Mouse (Mus musculus): ENCODE results near the gene Cachd1. TPM values are rescaled to one million over a fixed set of nuclear protein-coding genes. Genes with fewer than 3 reads are reported as not detected.

Gene Cachd1
- polyA plus RNA-seq, 1 experiment from 2014 or later: 6.6 TPM

DNA sequence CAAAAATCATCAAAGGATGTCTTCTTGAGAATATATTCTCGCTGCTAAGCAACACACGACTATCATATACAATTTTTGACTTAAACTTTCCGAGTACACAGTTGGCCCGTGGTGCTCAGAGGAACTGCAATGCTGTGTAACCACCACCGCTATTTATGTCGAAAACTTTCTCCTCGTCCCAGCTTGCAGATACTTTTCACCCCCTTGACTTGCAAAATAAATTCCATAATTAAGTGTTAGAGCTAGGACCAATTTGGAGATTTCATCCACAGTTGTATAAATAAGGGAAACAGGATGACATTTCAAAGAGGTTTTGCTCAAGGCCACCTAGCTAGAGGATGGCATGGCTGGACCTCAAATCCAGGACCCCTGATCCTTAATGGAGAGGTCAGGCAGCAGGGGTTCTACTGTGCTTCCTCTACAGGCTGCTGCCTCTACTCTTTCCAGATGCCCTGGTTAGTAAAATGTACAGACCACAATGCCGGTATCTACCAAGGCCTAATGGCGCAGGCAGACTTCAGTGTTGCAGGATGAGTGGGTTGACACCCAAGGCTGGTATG is 251.5 kb downstream of the Cachd1 start:
- Histone ChIP-seq H3K4me2 (no peak overlapping the region), H3K27me3 (no peaks in the 10 kb centered on the region), H3K9ac (no peak overlapping the region), H3K4me3 (replicated peaks) (no peak overlapping the region), H3K27ac (replicated peaks) (no peak overlapping the region), H3K4me1 (replicated peaks) (no peaks in the 10 kb centered on the region), H3K9me3 (replicated peaks) (no peaks in the 10 kb centered on the region), H3K36me3 (replicated peaks) (no peaks in the 10 kb centered on the region)
- WGBS (ENCODE audit: insufficient replicate concordance): 71% methylated on average over 9 of the region's 9 CpGs
- no peak for ATAC-seq (ENCODE audit: insufficient read depth)

DNA sequence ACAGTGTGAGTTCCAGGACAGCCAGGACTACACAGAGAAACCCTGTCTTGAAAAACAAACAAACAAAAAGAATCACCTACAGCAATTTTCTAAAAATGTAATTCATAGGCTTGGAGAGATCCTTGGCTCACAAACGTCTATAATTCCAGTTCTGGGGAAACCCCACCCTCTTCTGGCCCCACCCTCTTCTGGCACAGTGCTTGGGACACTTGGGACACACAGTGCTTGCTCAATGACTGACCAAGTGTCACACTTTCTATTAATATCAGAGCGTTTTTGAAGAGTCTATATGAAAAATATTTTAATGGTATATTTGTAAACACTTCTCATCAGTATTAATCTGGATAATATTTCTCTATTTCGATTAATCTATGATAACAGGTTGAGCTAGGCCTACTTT is 256.6 kb downstream of the Cachd1 start:
- Histone ChIP-seq H3K4me3 (replicated peaks) (no peak overlapping the region), H3K9ac (no peak overlapping the region), H3K27me3 (no peaks in the 10 kb centered on the region), H3K36me3 (replicated peaks) (no peaks in the 10 kb centered on the region), H3K4me2 (no peak overlapping the region), H3K27ac (replicated peaks) (no peak overlapping the region), H3K4me1 (replicated peaks) (no peaks in the 10 kb centered on the region), H3K9me3 (replicated peaks) (no peaks in the 10 kb centered on the region)
- WGBS (ENCODE audit: insufficient replicate concordance): 46% methylated on average over 3 of the region's 3 CpGs
- ATAC-seq (ENCODE audit: insufficient read depth): no peak

DNA sequence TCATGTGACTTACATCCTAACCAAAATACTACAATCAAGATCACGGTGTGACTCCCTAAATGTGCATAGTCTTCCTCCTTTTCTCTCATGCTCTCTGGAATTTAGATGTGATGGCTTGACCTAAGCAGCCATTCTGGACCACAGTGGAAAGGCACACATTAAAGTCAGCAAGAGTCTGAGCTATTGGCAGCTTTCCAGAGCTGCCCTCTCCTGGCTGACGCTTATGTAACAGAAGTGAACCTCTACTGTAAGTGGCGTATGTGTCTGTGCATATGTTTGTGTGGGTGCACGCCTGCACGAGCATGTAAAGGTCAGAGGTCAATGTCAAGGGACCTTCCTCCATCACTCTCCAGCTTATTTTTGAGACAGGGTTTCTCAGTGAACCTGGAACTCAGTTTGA is 258.7 kb downstream of the Cachd1 start:
- ATAC-seq (ENCODE audit: insufficient read depth): no peak
- 66% methylated on average over 5 of the region's 5 CpGs for WGBS (ENCODE audit: insufficient replicate concordance)

DNA sequence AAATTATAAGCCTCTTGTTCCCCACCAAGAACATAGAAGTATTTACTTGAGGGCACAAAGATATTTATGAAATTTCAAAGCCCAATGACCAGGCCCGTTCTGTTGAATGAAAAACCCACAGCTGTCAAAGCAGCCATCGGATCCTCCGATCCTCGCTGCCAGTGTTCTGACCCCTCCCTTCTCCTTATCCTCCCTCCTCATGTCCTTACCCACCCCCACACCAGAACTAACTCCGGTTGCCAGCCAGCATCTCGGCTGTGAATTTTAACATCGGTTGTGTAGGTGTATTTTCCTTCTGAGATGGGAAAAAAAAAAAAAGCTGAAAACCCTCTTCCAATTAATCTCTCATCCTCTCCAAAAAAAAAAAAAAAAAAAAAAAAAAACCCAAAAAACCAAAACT is 260.7 kb downstream of the Cachd1 start:
- H3K27me3 ChIP-seq: no peaks in the 10 kb centered on the region
- no peak overlapping the region for H3K4me3 ChIP-seq (replicated peaks)
- H3K36me3 ChIP-seq (replicated peaks): no peaks in the 10 kb centered on the region
- H3K9me3 ChIP-seq (replicated peaks): no peaks in the 10 kb centered on the region
- H3K27ac ChIP-seq (replicated peaks): no peak overlapping the region
- no peak overlapping the region for H3K9ac ChIP-seq
- ATAC-seq (ENCODE audit: insufficient read depth): no peak
- H3K4me2 ChIP-seq: no peak overlapping the region
- no peaks in the 10 kb centered on the region for H3K4me1 ChIP-seq (replicated peaks)
- 65% methylated on average over 7 of the region's 7 CpGs for WGBS (ENCODE audit: insufficient replicate concordance)

More for the DNA sequence above, 258.7 kb downstream of the Cachd1 start:
- Histone ChIP-seq H3K4me2 (no peak overlapping the region), H3K36me3 (replicated peaks) (no peaks in the 10 kb centered on the region), H3K27ac (replicated peaks) (no peak overlapping the region), H3K4me1 (replicated peaks) (no peaks in the 10 kb centered on the region), H3K9me3 (replicated peaks) (no peaks in the 10 kb centered on the region), H3K27me3 (no peaks in the 10 kb centered on the region), H3K4me3 (replicated peaks) (no peak overlapping the region), H3K9ac (no peak overlapping the region)

DNA sequence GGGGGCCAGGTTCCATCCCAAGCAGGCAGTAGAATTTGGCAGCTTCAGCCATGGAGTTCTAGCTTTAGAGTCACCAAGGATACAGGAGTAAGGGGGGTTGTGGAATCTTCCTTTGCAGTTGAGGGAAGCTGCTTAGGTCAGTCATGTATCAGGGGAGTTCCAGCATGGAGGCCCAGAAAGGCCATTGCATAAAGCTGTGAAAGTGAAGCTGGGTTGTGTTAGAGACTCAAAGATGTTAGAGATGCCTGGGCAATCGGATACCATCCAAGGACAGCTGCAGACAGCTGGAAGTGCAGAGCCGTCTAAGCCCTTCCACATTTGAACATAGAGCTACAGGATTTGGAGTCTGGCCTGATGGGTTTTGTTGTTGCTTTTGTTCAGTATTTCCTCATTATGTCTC is 267.2 kb downstream of the Cachd1 start:
- Histone ChIP-seq H3K27ac (replicated peaks) (no peak overlapping the region), H3K4me1 (replicated peaks) (no peaks in the 10 kb centered on the region), H3K4me2 (no peak overlapping the region), H3K9ac (no peak overlapping the region), H3K4me3 (replicated peaks) (no peak overlapping the region), H3K36me3 (replicated peaks) (no peaks in the 10 kb centered on the region), H3K9me3 (replicated peaks) (no peaks in the 10 kb centered on the region), H3K27me3 (no peaks in the 10 kb centered on the region; the same call in 1 of the 2 replicates)
- ATAC-seq (ENCODE audit: insufficient read depth): no peak
- 54% methylated on average over 2 of the region's 2 CpGs for WGBS (ENCODE audit: insufficient replicate concordance)

DNA sequence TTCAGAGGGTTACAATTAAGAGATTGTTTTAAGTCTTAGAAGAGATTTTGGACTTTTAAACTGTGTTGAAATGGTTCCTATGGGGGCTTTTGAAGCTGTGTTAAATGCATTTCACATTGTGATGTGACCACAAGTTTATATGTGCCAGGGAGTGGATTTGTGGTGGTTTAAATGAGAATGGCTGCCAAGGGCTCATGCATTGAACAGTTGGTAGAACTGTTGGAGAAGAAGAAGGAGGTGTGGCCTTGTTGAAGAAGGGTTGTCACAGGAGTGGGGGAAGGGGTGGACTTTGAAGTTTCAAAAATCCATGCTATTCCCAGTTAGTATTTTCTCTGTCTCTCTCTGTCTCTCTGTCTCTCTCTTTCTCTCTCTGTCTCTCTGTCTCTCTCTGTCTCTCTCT is 267.7 kb downstream of the Cachd1 start:
- H3K4me1 ChIP-seq (replicated peaks): no peaks in the 10 kb centered on the region
- no peak overlapping the region for H3K4me2 ChIP-seq
- H3K36me3 ChIP-seq (replicated peaks): no peaks in the 10 kb centered on the region
- H3K27ac ChIP-seq (replicated peaks): no peak overlapping the region
- no peak for ATAC-seq (ENCODE audit: insufficient read depth)
- no peaks in the 10 kb centered on the region for H3K9me3 ChIP-seq (replicated peaks)
- H3K9ac ChIP-seq: no peak overlapping the region
- no peaks in the 10 kb centered on the region; the same call in 1 of the 2 replicates for H3K27me3 ChIP-seq
- no peak overlapping the region for H3K4me3 ChIP-seq (replicated peaks)

DNA sequence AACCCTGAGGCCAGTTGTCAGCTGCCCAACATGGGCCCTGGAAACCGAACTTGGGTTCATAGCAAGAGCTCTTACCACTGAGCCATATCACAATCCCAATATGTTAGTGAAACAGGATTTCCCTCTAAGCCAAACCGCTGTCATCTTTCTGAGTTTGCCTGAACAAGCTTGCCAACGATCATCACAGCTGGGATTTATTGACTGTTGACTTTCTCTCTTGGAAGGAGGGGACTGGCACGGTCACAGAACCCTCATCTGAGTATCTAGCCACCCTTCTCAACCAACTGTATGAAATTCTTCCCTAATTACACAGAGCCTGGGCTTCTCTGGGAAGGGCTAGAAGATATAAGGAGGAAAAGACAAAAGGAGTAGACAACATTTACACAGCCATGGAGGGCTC is 270.1 kb downstream of the Cachd1 start:
- no peak overlapping the region for H3K27ac ChIP-seq (replicated peaks)
- H3K9ac ChIP-seq: no peak overlapping the region
- 52% methylated on average over 4 of the region's 4 CpGs for WGBS (ENCODE audit: insufficient replicate concordance)
- no peak overlapping the region for H3K4me2 ChIP-seq
- no peak for ATAC-seq (ENCODE audit: insufficient read depth)
- no peaks in the 10 kb centered on the region for H3K9me3 ChIP-seq (replicated peaks)
- H3K27me3 ChIP-seq: no peaks in the 10 kb centered on the region; the same call in 1 of the 2 replicates
- no peaks in the 10 kb centered on the region for H3K4me1 ChIP-seq (replicated peaks)
- no peaks in the 10 kb centered on the region for H3K36me3 ChIP-seq (replicated peaks)
- H3K4me3 ChIP-seq (replicated peaks): no peak overlapping the region

DNA sequence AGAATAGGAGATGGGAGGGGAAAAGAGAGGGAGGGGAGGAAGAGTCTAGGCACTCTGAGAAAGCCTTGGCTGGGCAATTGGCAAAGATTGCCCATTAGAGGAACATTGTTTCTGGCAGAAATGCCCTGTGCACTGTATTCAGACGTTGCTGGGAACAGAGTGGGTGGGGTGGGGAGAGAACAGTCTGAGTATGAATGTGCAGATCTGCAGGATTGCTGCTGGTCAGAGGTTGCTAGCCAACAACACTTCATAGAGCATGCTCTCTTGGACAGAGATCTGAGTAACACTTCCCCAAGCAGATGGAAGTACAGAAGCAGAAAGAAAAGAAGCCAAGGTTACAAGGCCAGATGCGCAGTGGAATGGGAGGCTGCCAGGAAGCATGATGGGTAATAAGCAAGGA is 285.7 kb downstream of the Cachd1 start:
- no peak overlapping the region for H3K9ac ChIP-seq
- no peaks in the 10 kb centered on the region for H3K9me3 ChIP-seq (replicated peaks)
- no peak for ATAC-seq (ENCODE audit: insufficient read depth)
- H3K4me3 ChIP-seq (replicated peaks): no peak overlapping the region
- H3K4me2 ChIP-seq: no peak overlapping the region
- no peak overlapping the region for H3K27ac ChIP-seq (replicated peaks)
- H3K27me3 ChIP-seq: peaks cover 4% of the 10 kb centered on the region; the same call in 1 of the 2 replicates
- 50% methylated on average over 2 of the region's 2 CpGs for WGBS (ENCODE audit: insufficient replicate concordance)
- no peaks in the 10 kb centered on the region for H3K36me3 ChIP-seq (replicated peaks)
- no peaks in the 10 kb centered on the region for H3K4me1 ChIP-seq (replicated peaks)

DNA sequence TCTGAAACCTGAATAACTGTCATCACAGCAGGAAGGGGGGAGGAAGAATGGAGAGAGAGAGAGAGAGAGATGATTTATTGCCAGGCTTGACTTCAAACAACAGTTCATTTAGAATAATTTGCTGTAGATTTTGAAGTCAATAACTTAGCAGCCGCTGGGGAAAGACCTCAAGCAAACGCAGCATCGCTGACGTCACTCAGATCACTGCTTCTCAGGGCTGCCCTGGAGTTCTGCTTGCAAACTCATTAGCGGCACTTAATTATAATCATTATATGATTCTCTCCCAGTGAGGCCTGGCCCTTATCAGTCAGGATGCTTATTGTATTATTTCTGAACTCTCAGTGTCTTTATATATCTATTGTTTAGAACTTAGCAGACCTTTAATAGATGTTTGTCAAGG is 289.9 kb downstream of the Cachd1 start:
- Histone ChIP-seq H3K4me1 (replicated peaks) (peaks cover 4% of the 10 kb centered on the region; the same call in 1 of the 2 replicates), H3K9ac (no peak overlapping the region), H3K9me3 (replicated peaks) (no peaks in the 10 kb centered on the region), H3K4me2 (no peak overlapping the region), H3K27me3 (peaks cover 44% of the 10 kb centered on the region), H3K27ac (replicated peaks) (no peak overlapping the region), H3K36me3 (replicated peaks) (no peaks in the 10 kb centered on the region), H3K4me3 (replicated peaks) (no peak overlapping the region)
- WGBS (ENCODE audit: insufficient replicate concordance): 44% methylated on average over 5 of the region's 5 CpGs
- no peak for ATAC-seq (ENCODE audit: insufficient read depth)

DNA sequence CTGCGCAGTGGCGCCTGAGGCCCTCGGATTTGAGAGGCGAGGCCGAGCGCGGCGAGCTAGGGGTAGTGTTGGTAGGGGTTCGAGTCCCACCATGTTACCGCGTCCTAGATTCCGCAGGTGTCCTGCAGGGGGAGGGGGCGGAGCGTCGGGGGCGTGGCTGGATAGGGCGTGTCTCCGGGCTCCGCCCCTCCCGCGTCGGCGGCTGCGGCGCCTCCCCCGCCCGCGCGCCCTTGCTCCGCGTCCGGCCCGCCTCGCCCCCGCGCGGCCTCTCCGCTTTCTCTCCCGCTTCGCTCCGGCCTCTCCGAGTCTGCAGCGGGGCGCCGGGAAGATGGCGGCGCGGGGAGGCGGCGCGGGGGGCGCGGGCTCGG is 292.3 kb downstream of the Cachd1 start, which contains the start of gene Raver2:
Gene Raver2, plus strand, starts transcription at position 198 of the 368 bp plus-strand sequence.
- H3K27me3 ChIP-seq: peaks cover 58% of the 10 kb centered on the region

DNA sequence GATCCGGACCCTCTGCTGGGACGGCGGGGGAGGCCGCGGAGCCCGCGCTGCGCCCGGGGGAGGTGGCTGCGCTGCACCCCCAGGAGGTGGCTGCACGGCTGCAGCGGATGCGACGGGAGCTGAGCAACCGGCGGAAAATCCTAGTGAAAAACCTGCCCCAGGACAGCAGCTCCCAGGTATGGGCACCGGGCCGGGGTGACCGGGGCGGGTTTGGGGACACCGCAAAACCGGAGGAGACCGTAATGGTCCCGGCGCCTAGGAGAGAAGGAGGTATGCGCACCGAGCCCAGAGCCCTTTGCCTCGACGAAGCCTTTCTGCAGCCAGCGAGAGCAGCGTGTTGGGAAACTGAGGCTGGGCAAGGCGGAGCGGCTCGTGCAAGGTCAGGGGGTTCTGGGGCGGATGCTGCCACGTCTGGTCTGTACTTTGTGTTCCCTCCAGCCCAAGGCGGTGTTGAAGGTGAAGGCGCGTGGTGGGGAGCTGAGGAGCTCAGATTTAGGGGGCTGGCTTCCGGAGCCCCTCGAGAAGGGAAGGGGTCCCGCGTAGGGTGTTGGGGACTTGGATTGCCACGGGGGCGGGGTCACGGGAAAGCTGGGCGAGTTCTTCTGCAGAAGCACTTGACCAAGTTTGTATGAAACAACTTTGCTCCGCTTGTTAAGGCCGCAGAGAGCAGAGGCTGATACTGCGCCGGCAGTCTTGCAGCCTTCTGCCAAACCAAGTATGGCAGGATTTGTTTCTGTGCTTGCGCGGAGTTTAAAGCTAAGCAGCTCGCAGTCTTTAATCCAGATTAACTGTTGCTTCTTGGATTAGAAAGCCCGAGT is 292.9 kb downstream of the Cachd1 start:
- Histone ChIP-seq H3K4me2 (peak overlapping the region; percentile 75), H3K9me3 (replicated peaks) (no peaks in the 10 kb centered on the region), H3K4me1 (replicated peaks) (peaks cover 4% of the 10 kb centered on the region; the same call in 1 of the 2 replicates), H3K27me3 (peaks cover 58% of the 10 kb centered on the region), H3K27ac (replicated peaks) (no peak overlapping the region), H3K9ac (no peak overlapping the region), H3K36me3 (replicated peaks) (no peaks in the 10 kb centered on the region), H3K4me3 (replicated peaks) (peak overlapping the region; percentile 60)
- under 1% methylated on average over 55 of the region's 55 CpGs for WGBS (ENCODE audit: insufficient replicate concordance)
- no peak for ATAC-seq (ENCODE audit: insufficient read depth)

More for the DNA sequence above, 292.3 kb downstream of the Cachd1 start, which contains the start of gene Raver2:
- Histone ChIP-seq H3K4me3 (replicated peaks) (peak within 1 kb of the TSS; percentile 60), H3K4me2 (peak within 1 kb of the TSS; percentile 75), H3K36me3 (replicated peaks) (no peaks in the 10 kb centered on the region), H3K4me1 (replicated peaks) (peaks cover 4% of the 10 kb centered on the region; the same call in 1 of the 2 replicates), H3K9me3 (replicated peaks) (no peaks in the 10 kb centered on the region), H3K9ac (no peak within 1 kb of the TSS), H3K27ac (replicated peaks) (no peak within 1 kb of the TSS)
- no peak for ATAC-seq (ENCODE audit: insufficient read depth)
- under 1% methylated on average over 54 of the region's 54 CpGs for WGBS (ENCODE audit: insufficient replicate concordance)
